Mouse (Mus musculus) spleen, adult 18-20 months (tissue): ENCODE data around the gene Marc2.
A peak's percentile ranks its signal among the peaks of the same experiment; 100 is the strongest.

ENCODE experiments used
- DNase-seq, 2 experiments: peaks; one replicate each; pipeline ENCODE4 v3.0.0; 2022; ENCODE audit warnings: mixed read lengths in 2 of 2

Marc2 gene

DNA sequence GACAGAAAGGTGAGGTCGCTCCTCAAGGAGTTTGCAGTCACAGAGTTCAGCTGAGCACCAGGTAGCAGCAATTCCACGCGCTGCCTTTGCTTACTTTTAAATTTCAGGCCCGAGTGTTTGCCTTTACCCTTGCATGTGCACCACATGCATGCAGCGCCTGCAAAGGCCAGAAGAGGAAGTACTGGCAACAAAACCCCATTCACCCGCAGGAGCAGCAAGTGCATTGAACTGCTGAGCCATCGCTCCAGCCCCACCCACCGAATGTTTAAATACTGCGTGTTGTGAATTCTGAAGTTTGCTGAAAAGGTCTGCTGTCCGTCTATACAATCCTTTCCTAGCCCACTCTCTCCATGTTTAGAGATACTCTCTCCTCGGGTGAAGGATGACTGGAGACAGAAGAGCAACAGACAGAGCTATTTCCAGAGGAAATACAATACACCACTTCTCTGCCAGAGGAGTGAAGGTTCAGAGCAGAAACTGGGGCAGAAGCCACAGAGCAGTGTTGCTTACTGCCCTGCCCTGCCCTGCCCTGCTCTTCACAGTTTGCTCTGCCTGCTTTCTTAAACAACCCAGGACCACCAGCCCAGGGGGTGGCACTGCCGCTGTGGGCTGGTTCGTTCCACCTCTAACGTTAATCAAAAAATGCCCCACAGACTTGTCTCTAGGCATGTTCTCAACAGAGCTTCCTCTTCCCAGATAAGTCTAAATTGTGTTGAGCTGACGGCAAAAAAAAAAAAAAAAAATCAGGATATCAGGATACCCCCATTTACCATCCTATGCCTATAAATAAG is 38.4 kb downstream of the Marc2 start:
- peak in 1 of 2 experiments; percentile 18 for DNase-seq

GRCm38 (mm10) chr1:184807123-184807522 is 39.1 kb downstream of the Marc2 start:
- no peak for DNase-seq

GRCm38 (mm10) chr1:184805749-184806148 is 40.5 kb downstream of the Marc2 start:
- DNase-seq, result no peak

GRCm38 (mm10) chr1:184793163-184793876 is 52.9 kb downstream of the Marc2 start:
- DNase-seq, result peak; percentile 71 to 83

DNA sequence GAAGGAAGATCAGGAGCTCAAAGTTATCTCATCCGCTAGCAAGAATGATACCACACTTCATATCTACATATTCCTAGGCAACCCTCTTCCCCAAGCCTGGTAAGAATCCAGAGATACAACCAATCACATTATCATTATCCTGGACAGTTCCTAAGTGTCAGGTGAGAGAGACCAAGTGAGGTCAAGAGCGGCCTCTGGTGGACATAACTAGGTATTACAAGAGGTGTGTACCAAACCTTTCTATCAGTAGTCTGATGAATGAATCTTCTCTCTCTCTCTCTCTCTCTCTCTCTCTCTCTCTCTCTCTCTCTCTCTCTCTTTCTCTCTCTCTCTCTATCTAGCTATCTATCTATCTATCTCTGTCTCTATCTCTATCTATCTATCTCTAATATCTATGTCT is 55.1 kb downstream of the Marc2 start:
- peak in 1 of 2 experiments; percentile 36 for DNase-seq

DNA sequence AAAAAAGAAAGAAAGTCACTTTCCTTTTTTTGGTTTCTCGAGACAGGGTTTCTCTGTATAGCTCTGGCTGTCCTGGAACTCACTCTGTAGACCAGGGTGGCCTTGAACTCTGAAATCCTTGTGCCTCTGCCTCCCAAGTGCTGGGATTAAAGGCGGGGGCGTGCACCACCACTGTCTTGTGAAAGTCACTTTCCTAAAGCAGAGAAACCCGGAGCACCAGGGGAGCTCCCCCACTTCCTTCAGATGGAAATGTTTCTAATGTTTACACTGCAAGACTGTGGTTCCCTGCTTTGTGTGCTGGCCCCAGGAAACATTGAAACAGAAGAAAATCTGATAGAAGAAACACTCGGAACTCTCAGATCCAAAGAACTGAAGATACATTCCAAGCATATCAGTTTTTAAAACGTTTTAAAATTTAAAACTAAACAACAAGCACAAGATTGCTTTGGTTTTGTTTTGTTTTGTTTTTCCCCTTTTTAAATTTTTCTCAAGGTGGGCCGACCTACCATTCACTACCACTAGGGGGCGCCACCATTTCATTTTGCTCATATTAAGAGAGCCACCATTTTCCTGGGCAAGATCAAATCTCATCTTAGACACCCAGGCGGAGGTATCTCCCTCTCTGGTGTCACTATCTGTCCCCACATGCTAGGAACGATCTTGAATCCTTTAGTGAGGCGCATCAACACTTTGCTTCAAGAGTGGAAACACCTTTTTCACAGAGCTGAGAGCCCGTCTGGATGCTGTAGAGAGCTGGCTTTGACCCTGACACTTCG is 59.7 kb downstream of the Marc2 start:
- peak in 1 of 2 experiments; percentile 23 for DNase-seq

DNA sequence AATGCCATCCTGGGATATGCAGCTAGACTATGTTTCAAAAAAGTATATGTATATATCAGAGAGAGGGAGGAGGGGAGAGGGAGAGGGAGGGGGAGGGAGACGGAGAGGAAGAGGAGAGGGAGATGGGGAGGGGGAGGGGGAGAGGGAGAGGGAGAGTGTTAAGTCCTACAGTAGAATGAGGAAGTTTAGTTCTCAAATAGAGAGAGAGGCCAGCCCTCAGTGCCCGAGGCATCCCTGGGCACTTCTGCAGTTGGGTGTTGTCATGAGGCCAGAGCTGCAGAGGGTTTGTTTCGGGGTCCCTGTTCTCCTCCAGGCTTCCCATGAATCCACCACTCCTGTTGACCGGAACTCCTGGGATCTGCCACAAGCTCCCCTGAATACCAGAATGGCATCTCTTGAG is 62.6 kb downstream of the Marc2 start:
- no peak for DNase-seq

DNA sequence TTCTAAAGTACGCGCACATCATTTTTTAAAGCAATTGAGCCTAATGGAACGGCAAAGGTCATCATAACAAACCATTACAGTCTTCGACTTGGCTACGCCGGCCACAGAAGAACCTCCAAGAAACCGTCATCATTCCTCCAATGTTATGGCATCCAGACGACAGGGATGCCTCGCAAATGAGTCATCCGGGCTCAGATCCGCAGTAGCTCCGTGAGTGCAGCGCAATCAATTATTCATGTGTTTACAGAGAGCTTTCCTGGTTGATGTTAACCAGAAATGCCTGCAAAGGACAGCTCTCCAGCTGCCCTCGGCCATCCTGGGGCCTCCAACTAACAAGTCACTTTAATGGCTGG is 64.1 kb downstream of the Marc2 start:
- no peak for DNase-seq

DNA sequence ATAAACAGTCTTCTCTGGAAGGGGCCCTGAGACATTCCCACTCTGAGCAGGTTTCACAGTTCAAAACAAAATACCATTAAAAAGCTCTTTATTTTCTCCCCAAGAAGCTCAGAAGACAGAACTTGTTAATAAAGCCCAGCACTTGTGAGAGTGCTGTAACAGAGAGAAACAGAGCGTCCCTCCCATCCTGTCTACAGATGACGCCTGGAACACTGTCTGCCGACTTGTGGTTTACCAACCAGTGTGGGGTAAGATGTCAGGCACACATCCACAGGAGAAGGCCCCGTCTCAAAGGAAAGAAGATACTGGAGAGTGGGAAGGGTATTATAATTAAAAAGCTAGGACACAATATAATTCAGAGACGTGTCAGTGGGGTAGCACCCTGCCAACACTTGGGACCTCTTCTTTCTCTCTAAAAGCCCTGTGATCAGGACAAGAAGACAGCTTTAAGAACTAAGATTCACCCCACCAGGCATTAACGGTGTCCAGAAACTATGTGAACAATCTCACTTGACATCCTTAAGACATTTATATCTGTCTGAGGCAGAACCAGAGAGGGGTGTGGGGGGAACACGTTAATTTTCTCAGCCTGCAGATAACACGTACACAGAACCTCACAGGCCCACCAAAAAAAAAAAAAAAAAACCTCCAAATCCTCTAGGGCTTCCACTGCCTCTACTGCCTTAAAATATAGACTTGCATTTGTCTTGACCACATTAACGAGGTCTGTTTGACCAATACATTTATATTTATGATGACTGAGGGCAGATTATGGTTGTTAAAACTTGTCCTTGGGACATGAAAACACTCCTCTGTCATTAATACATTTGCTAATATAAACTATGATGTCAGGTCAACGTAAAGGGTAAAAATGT is 64.7 kb downstream of the Marc2 start:
- DNase-seq, result no peak

- no peak for DNase-seq
These were observed 68.1 kb downstream of the Marc2 start for GRCm38 (mm10) chr1:184778157-184778556.

DNA sequence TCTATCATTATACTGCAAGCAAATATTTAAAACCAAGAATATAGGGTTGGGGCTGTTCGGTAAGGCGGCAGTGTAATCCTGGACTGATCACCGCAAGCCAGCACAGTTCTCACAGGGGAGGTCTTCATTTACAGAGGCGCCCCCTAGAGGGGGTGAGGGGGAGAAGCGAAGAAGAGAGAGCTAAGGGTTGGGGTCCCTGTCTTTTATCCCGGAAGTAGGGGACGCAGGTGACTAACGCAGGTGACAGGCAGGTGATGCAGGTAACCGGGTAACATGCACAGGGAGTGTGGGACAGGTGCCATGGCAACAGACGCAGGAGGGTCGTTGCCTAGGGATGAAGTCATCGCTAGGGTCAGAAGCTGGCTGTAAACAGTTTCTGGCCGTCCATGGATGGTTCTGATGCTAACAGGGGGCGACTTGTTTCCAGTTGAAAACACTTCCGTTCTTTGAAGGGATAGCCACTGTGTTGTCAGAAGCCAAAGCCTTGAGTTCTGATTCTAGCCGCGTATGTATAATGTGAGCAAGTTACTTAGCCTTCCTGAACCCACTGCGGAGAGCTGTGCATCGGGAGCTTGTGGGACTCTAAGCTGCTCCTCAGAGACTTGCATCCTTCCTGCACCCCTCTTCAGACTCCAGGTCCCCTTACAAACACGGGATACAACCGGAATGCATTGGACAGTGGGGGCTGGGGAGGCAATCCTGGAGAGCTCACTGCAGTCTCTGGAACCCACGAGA is 69.0 kb downstream of the Marc2 start:
- no peak for DNase-seq

DNA sequence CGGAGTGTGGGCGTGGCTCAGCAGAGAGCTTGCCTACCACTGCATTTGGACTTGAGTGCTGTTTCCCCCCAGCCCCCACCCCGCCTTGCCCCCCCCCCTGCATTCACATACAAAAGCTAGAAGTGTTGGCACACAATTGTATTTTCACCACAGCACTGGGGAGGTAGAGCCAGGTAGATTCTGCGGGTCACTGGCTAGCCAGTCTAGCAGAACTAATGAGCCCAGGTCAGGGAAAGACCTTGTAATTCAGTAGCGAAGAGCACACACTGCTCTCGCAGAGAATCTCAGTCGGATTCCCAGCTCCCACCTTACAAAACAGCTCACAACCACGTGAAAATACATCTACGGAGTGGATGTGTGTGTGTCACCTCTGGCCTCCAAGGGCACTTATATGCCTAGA is 71.0 kb downstream of the Marc2 start:
- no peak for DNase-seq

DNA sequence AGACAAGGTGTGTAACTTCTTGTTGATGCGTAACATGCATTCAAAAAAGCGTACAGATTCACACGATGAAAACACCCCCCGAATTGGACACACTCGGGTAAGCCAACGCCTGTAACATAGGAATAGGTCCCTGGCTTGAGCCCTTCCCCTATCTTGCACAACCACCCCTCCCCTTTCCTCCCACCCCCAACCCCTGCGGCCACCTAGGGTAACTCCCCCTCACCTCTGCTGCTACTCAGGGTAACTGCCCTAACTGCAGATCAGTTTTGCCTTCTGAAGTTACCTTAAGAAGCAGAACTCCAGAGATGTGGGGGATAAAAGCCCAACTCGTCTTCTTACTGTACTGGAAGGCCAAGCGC is 74.4 kb downstream of the Marc2 start:
- DNase-seq, result no peak

DNA sequence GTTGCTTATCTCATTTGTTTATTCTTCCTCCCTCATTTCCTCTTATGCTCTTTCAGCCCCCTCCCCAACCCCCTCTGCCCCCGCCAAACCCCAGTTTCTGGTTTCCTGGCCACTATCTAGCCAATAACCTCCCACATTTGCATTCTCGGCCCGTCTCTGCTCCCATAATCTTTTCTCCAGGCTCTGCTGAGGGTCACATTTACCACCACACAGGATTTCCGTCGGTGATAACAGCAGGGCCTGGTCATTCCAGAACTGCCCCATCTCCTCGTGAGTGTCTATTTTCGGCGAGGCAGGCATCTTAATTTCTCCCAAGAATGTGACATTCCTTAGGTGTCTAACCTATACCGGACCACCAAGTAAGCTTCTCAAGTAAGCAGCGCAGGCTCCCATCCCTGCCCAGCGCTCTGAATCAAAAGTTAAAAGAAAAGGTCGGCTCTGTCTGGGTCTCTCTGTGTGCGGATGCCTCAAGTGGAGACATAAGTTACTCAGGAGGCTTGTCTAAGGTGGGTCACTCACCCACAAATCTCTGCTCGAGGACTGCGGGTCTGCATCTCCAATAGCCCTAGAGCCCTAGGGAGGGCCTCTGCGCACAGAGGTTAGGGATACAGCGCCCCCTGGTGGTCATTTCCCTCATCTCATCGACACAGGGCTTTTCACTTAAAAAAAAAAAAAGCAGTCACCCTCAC is 74.9 kb downstream of the Marc2 start:
- DNase-seq, result peak; percentile 33 to 71

DNA sequence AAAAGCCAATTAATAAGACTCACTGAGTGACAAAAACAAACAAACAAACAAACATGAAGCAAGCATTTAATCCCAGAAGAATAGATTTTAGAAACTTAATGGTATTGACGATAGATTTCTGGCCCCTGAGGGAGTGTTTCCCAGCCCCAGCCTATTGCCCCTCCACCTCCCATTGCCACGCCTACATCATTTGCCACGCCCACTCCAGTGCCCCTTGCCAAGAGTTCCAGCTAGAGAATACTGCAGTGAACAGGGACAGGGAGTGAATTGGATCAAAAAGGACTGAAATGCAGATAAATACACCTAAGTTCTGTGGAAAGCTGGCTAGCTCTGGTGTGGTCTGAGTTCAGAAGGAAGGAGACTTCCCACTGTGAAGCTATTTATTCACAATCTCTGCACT is 82.4 kb downstream of the Marc2 start:
- no peak for DNase-seq
